Mouse (Mus musculus) lung, postnatal 0 days (tissue): ENCODE data around the gene Fam155a.

ENCODE experiments used
- CTCF ChIP-seq: IDR thresholded peaks from 2 replicates; pipeline ENCODE4 v1.5.1; 2016; ENCODE audit warnings: antibody characterized with exemption, mild to moderate bottlenecking
- EP300 ChIP-seq: IDR thresholded peaks from 2 replicates; pipeline ENCODE4 v1.6.1; 2016; ENCODE audit warnings: antibody characterized with exemption, mild to moderate bottlenecking, control low read depth

DNA sequence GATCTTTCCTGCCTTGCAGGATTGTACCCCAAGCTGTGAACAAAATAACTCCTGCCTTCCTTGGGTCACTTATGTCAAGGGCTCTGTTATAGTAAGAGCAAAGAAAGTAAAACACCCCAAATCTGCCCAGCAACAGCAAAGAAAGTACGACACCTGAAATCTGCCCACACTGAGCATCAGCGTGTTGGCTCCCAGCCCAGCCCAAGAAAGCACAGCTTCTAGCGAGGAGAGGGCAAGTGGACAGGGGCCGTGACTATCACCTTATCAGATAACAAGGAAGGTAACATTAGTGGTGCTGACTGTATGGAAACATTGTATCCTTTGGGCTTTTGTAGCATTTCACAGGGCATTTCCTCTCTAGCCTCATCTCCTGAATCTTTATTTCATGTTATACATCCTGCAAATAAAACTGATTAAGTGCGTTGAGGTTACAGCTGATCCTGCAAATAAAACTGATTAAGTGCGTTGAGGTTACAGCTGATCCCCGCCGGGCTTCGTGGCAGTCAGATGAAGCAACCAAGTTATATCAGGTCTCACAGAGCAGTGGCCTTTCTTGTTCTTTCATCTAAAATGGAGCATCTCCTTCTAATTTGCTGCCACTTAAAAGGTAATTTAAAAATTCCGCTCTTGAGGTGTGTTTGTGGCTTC lies 435.6 kb downstream of the Fam155a start:
- TF ChIP-seq CTCF (no peak), EP300 (no peak)
